Mouse (Mus musculus): ENCODE results near the gene Tbxa2r. TPM values are rescaled to one million over a fixed set of nuclear protein-coding genes. Genes with fewer than 3 reads are reported as not detected.

Gene Tbxa2r
- polyA plus RNA-seq, 1 experiment, result 44.0 TPM

DNA sequence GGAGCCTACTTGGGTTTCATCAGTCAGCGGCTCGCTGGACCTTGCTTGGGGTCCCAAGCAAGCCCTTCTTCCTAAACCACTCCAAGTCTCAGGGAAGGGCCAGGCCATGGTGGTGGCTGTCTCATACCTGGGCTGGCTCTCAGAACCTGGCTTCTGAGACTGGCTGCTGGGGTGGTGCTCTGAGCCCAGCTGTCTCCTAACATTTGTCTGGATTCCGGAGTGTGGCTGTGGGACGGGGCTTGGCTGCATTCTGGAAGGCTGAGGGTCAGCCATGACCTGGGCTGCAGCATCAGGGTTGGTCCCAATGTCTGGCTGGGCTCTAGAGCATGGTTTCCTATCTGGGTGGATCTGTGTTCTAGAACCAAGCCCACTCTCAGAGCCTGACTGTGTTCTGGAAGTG, 8.0 kb downstream of the Tbxa2r start:
- 88% methylated on average over 4 of the region's 4 CpGs for WGBS
- no peak overlapping the region for H3K4me3 ChIP-seq (replicated peaks; ENCODE audit: extremely low read depth, low read depth, low read length)
- TF ChIP-seq POLR2A (IDR thresholded peaks at IDR 0.05; ENCODE audit: borderline replicate concordance, extremely low read depth, low read depth, low read length) (no peak), CTCF (IDR thresholded peaks at IDR 0.05; ENCODE audit: insufficient read depth, low read length) (no peak)
- H3K4me1 ChIP-seq (ENCODE audit: control insufficient read depth, insufficient read depth, low read length), result no peaks in the 10 kb centered on the region
- no peak for DNase-seq

DNA sequence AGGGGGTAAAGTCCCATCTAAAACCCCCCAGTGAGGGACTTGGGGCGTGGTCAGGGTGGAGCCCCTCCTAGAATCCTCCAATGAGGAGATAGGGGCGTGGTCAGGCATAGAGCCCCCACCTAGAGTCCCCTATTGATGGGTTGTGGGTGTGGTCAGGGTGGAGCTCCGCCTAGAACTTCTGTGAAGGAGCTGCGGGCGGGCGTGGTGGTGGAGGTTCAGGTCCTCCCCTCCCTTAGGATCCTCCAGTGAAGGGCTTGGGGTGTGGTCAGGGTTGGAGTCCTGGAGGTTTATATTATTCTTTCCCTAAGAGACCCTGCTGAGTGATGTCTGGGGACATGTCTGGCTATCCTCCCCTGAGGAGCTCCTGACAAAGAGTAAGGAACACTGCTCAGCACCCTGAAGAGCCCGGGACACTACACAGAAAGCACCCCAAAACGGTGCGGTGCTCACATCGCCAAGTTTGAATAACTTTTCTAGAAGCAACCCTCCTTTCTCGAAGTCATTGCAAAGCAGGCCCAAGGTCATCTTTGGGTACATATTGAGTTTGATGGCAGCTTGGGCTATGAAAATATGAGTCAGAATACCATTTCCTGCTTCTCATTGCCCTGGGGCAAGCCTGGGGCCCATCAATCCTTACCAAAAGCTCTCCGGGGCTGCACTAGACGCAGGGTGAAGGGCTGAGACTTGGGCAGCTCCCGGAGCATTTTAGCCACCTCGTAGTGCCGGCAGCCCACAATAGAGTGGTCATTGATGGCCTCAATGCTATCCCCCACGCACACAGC, 12.2 kb downstream of the Tbxa2r start:
- no peak for DNase-seq
- WGBS, result 54% methylated on average over 17 of the region's 17 CpGs
- TF ChIP-seq CTCF (IDR thresholded peaks at IDR 0.05; ENCODE audit: insufficient read depth, low read length), result no peak
- no peak for TF ChIP-seq POLR2A (IDR thresholded peaks at IDR 0.05; ENCODE audit: borderline replicate concordance, extremely low read depth, low read depth, low read length)
- Histone ChIP-seq H3K4me1 (ENCODE audit: control insufficient read depth, insufficient read depth, low read length) (no peaks in the 10 kb centered on the region), H3K4me3 (replicated peaks; ENCODE audit: extremely low read depth, low read depth, low read length) (no peak overlapping the region)

DNA sequence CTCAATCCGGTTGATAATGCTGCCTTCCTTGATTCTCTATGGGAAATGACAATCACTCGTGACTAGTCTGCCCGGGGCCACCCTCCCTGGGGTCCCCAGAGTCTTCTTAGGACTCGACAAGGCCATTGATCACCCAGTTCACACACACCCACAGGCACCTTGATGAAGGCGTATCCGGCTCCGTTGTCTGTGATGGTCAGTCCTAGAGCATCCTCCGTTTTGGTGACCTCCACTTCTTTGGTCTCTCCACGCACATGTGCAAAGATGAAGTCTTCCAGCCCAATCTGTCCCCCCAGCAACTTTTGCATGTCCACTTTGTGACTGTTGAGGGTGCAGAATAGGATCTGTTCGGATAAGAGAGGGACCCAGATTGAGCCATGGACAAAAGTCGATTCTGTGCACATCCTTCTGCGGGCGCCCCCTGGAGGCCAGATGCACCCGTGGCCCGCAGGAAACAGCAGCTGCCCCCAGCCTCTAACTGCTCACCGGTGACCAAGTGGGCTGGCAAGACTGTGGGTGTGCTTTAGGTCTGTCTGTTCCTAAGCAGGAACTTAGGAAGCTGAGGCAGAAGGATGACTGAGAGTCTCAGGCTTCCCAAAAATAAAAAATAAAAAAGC, 12.9 kb downstream of the Tbxa2r start:
- Histone ChIP-seq H3K4me3 (replicated peaks; ENCODE audit: extremely low read depth, low read depth, low read length) (no peak overlapping the region), H3K4me1 (ENCODE audit: control insufficient read depth, insufficient read depth, low read length) (no peaks in the 10 kb centered on the region)
- DNase-seq, result peak; percentile 77
- WGBS, result 36% methylated on average over 16 of the region's 16 CpGs
- TF ChIP-seq POLR2A (IDR thresholded peaks at IDR 0.05; ENCODE audit: borderline replicate concordance, extremely low read depth, low read depth, low read length) (no peak), CTCF (IDR thresholded peaks at IDR 0.05; ENCODE audit: insufficient read depth, low read length) (peak; percentile 58)

DNA sequence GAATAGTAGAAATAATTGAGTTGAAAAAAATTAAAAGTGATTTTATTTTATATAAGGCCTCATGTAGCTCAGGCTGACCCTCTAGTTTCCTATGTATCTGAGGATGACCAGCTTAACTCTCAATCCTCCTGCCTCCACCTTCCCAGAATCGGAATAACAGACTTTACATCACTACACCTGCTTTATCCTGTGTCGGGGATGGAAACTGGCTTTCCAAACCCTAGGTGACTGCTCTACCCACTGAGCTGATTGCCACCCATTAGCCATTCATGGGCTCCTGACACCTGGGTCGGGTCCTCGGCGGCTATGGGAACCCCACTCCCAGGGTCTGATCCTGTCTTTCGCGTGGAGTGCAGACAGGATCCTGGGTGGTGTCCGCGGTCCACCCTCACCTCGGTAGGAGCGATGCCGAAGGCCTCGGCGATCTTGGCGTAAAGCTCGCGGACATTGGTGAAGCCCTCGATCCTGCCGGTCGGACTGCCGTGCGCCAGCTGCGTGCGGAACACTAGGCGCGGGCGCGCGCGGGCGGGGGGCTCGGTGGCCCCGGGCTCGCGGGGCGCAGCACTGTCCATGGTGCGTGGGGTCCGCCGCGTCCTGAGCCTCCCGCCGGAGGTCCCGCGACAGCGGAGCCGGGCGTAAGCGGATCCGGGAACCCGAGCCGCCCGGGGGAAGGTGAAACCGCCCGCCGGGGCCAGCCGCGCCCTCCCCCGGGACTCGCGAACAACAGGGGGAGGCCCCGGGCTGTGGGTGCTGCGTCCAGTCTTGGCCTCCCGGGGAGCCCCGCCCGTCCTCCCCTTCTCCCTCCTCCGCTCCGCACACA, 14.4 kb downstream of the Tbxa2r start, which contains the start of gene Gipc3:
Gene Gipc3, minus strand, starts transcription at position 581 of the 820 bp plus-strand sequence.
- DNase-seq, result no peak
- Histone ChIP-seq H3K4me3 (replicated peaks; ENCODE audit: extremely low read depth, low read depth, low read length) (peak within 1 kb of the TSS; percentile 64), H3K4me1 (ENCODE audit: control insufficient read depth, insufficient read depth, low read length) (peaks cover 3% of the 10 kb centered on the region; the same call in 1 of the 2 replicates)
- TF ChIP-seq POLR2A (IDR thresholded peaks at IDR 0.05; ENCODE audit: borderline replicate concordance, extremely low read depth, low read depth, low read length) (no peak), CTCF (IDR thresholded peaks at IDR 0.05; ENCODE audit: insufficient read depth, low read length) (no peak)
- 4% methylated on average over 65 of the region's 67 CpGs for WGBS

DNA sequence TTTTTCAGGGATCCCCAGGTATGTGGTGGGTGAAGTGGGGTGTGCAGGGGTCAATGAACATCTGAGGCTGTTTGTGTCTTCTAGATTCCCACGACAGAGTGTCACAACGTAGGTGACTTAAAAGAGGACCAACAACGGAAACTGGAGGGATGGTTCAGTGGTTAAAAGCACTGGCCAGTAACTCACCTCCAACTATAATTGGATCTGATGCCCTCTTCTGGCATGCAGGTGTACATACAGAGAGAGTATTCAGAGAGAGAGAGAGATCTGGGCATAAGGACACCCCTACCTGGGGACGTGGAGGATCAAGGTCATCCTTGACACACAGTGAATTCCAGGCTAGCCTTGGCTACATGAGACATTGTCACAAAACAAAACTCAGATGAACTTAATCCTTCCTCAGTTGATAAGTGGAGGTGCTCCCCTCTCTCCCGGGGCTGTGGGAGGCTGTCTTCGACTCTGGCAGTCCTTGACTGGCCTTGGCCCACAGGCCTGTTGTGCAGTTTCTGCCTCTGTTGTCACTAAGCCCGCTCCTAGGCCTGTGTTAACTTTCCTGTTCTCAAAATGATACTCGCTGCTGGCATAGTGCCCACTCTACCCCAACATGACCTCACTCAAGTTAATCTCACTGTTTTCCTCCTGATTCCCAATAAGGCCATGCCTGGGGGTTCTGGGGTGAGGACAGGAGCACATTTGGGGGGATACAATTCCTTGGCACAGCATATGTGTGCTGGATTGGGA, 16.1 kb downstream of the Tbxa2r start:
- WGBS, result 32% methylated on average over 8 of the region's 8 CpGs
- no peak for DNase-seq
- peaks cover 9% of the 10 kb centered on the region for H3K4me1 ChIP-seq (ENCODE audit: control insufficient read depth, insufficient read depth, low read length)
- no peak overlapping the region for H3K4me3 ChIP-seq (replicated peaks; ENCODE audit: extremely low read depth, low read depth, low read length)
- TF ChIP-seq POLR2A (IDR thresholded peaks at IDR 0.05; ENCODE audit: borderline replicate concordance, extremely low read depth, low read depth, low read length) (no peak), CTCF (IDR thresholded peaks at IDR 0.05; ENCODE audit: insufficient read depth, low read length) (no peak)

DNA sequence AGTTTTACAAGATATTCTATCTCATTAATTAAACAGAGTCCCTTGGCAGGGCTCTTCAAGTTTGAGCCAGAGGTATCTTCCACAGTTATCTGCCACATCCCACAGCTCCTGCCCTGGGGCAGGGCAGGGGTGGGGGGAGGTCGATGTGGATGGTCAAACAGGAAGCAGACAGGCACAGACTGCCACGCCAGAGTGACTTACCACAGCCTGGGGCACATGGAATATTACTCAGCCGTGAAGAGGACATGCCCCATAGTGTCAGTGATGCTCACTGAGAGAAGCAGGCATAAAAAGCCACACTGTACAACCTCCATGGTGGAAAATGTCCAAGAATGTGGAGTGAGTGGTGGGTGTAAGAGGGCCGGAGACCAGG, 16.6 kb downstream of the Tbxa2r start:
- WGBS, result 76% methylated on average over 4 of the region's 4 CpGs
- TF ChIP-seq POLR2A (IDR thresholded peaks at IDR 0.05; ENCODE audit: borderline replicate concordance, extremely low read depth, low read depth, low read length) (no peak), CTCF (IDR thresholded peaks at IDR 0.05; ENCODE audit: insufficient read depth, low read length) (no peak)
- no peak for DNase-seq

DNA sequence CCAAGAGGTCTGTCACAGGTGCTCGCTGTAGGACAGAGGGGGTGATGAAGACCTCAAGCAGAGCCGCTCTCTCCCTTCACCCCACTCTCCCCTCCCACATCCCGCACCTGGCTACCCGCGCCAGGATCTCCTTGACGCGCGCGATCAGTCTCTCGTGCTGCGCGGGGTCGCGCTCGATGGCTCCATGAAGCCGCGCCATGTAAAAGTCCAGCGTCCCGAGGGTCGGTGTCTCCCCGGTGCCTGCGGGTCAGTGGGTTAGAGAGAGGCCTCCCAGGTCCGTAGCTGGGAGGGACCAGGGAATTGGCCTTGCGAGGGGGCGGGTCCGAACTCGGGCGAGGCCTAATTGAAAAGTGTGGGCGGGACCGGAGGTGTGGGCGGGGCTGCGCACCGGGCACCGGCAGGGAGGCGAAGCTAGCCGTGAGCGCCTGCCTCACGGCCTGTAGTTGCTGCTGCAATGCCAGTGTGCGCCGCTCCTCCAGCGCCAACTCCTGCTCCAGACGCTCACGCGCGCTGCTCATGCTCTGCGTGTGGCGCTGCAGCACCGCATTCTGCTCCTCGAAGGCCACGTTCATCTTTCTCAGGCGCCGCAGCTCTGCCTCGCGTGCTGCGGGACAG, 18.0 kb downstream of the Tbxa2r start:
- WGBS, result 42% methylated on average over 55 of the region's 55 CpGs
- peaks cover 11% of the 10 kb centered on the region for H3K4me1 ChIP-seq (ENCODE audit: control insufficient read depth, insufficient read depth, low read length)
- peak; percentile 63 for DNase-seq
- TF ChIP-seq POLR2A (IDR thresholded peaks at IDR 0.05; ENCODE audit: borderline replicate concordance, extremely low read depth, low read depth, low read length) (no peak; the same call in 1 of the 2 replicates), CTCF (IDR thresholded peaks at IDR 0.05; ENCODE audit: insufficient read depth, low read length) (no peak)
- peak overlapping the region; percentile 11 for H3K4me3 ChIP-seq (replicated peaks; ENCODE audit: extremely low read depth, low read depth, low read length)

More for the DNA sequence above, 16.6 kb downstream of the Tbxa2r start:
- no peak overlapping the region for H3K4me3 ChIP-seq (replicated peaks; ENCODE audit: extremely low read depth, low read depth, low read length)
- H3K4me1 ChIP-seq (ENCODE audit: control insufficient read depth, insufficient read depth, low read length), result peaks cover 11% of the 10 kb centered on the region

DNA sequence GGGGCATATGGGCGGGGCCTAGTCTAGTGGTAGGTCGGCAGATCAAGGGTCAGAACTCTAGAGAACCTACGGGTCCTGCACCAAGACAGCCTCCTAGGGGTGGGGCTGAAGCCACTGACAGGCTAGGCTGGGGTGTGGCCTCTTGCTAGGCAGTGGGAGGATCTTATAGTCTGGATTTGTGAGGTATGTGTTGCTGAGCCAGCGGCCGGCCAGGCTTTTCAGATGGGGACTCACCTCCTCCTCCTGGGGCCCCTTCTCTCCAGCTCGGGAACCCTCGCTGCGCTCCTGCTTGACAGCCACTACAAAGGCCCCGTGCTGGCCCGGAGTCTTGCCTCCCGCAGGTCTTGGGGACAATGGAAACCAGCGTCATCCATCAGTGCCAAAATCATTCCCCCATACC, 20.6 kb downstream of the Tbxa2r start:
- Histone ChIP-seq H3K4me1 (ENCODE audit: control insufficient read depth, insufficient read depth, low read length) (peaks cover 11% of the 10 kb centered on the region), H3K4me3 (replicated peaks; ENCODE audit: extremely low read depth, low read depth, low read length) (peak overlapping the region; percentile 86)
- no peak for DNase-seq
- no peak for TF ChIP-seq POLR2A (IDR thresholded peaks at IDR 0.05; ENCODE audit: borderline replicate concordance, extremely low read depth, low read depth, low read length)
- TF ChIP-seq CTCF (IDR thresholded peaks at IDR 0.05; ENCODE audit: insufficient read depth, low read length), result no peak
- WGBS, result 10% methylated on average over 12 of the region's 12 CpGs

Data from lung, adult 2 months (tissue).